Comparison of ENCODE assay signal across 8 mouse cellular contexts in the genomic region with DNA sequence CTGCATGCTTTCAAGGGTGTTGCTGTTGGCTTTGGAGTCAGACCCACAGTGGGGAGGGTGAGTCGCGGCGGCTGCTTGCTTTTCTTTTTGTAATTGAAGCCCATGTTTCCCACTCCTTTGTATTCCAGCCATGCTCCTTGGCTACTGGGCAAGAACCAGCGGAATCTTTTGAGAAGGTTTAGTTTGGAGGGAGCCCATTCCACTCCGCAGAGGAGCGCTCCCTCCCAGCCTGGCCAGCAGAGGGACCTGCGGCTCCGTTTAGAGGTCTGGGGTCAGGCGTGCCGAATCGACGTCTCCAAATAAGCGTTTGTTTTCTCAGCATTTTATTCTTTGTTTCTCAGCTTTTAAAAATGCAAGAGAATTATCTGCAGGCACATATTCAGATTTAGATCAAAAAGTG.
DNase-seq lines count a peak whose midpoint lies in the region; ATAC-seq and TF ChIP-seq lines count a peak whose summit lies in the region.

No protein-coding gene starts in this region.

- peak; percentile 62 for DNase-seq in adrenal gland, postnatal 14 days
- peak; percentile 74 for DNase-seq in heart, postnatal 4 days
- peak; percentile 31 to 52 for DNase-seq in layer of hippocampus, postnatal 25 days (ENCODE audit: extremely low spot score in 1 of 2, low spot score in 1 of 2)
- peak; percentile 26 to 45 for DNase-seq in right cerebral cortex, adult 2 months (ENCODE audit: low spot score in 2 of 2)
- no peak for DNase-seq in T-cell, adult 2 months (ENCODE audit: low spot score)

- H3K4me1 ChIP-seq in embryonic facial prominence, embryonic 15.5 days, result peaks cover 16% of the 10 kb centered on the region
- peaks cover 11% of the 10 kb centered on the region; the same call in 1 of the 2 replicates for H3K4me1 ChIP-seq in lung, embryonic 15.5 days

- H3K9ac ChIP-seq in embryonic facial prominence, embryonic 15.5 days, result no peak overlapping the region
- H3K9ac ChIP-seq in lung, embryonic 15.5 days, result no peak overlapping the region

- H3K4me2 ChIP-seq in embryonic facial prominence, embryonic 15.5 days (replicated peaks), result peak overlapping the region; percentile 59
- H3K4me2 ChIP-seq in lung, embryonic 15.5 days, result peak overlapping the region; percentile 65

- no peaks in the 10 kb centered on the region for H3K79me3 ChIP-seq in C2C12 (ENCODE audit: low read depth)

- no peaks in the 10 kb centered on the region for H3K79me2 ChIP-seq in C2C12 (ENCODE audit: control insufficient read depth, insufficient read depth)

- no peak for ATAC-seq in embryonic facial prominence, embryonic 15.5 days (ENCODE audit: insufficient number of reproducible peaks, low FRiP score, low TSS enrichment, low read depth)
- no peak for ATAC-seq in lung, embryonic 15.5 days (ENCODE audit: borderline replicate concordance, extremely low read depth, low FRiP score, low TSS enrichment)

- no peak overlapping the region for H3K4me3 ChIP-seq in C2C12 (ENCODE audit: insufficient read depth, poor library complexity, severe bottlenecking)
- peak overlapping the region; percentile 34 for H3K4me3 ChIP-seq in embryonic facial prominence, embryonic 15.5 days (replicated peaks)
- peak overlapping the region; percentile 25 for H3K4me3 ChIP-seq in lung, embryonic 15.5 days

- H3K27me3 ChIP-seq in C2C12 (ENCODE audit: control insufficient read depth, insufficient read depth, insufficient read length), result peaks cover 10% of the 10 kb centered on the region
- peaks cover 7% of the 10 kb centered on the region for H3K27me3 ChIP-seq in embryonic facial prominence, embryonic 15.5 days
- H3K27me3 ChIP-seq in lung, embryonic 15.5 days, result peaks cover 8% of the 10 kb centered on the region; the same call in 1 of the 2 replicates

- H3K27ac ChIP-seq in embryonic facial prominence, embryonic 15.5 days (replicated peaks), result no peak overlapping the region
- no peak overlapping the region for H3K27ac ChIP-seq in lung, embryonic 15.5 days

- no peak overlapping the region for H3ac ChIP-seq in C2C12 (ENCODE audit: control insufficient read depth, insufficient read length, low read depth)

- no peaks in the 10 kb centered on the region for H3K36me3 ChIP-seq in C2C12 (ENCODE audit: control insufficient read depth, insufficient read depth)
- H3K36me3 ChIP-seq in embryonic facial prominence, embryonic 15.5 days, result no peaks in the 10 kb centered on the region
- H3K36me3 ChIP-seq in lung, embryonic 15.5 days, result no peaks in the 10 kb centered on the region

- TF ChIP-seq CTCF in C2C12 (IDR thresholded peaks at IDR 0.05; ENCODE audit: control insufficient read depth, insufficient read depth, insufficient read length), result peak; percentile 17

- H3K9me3 ChIP-seq in embryonic facial prominence, embryonic 15.5 days (replicated peaks), result no peaks in the 10 kb centered on the region
- H3K9me3 ChIP-seq in lung, embryonic 15.5 days, result no peaks in the 10 kb centered on the region

- whole genome bisulfite sequencing in embryonic facial prominence, embryonic 15.5 days, result 5% methylated on average over 13 of the region's 13 CpGs
- WGBS in lung, embryonic 15.5 days, result 3% methylated on average over 13 of the region's 13 CpGs

TF ChIP-seq in C2C12, 6 proteins besides CTCF, POLR2A, EP300 and RAD21:
- TF ChIP-seq CEBPB (IDR thresholded peaks at IDR 0.05; ENCODE audit: low read depth), result no peak
- TF ChIP-seq FOSL1 (IDR thresholded peaks at IDR 0.05; ENCODE audit: insufficient read depth, low read length, poor library complexity, severe bottlenecking), result no peak
- TF ChIP-seq MYOG (IDR thresholded peaks at IDR 0.05; ENCODE audit: control insufficient read depth, extremely low read depth, insufficient read length), result no peak
- no peak for TF ChIP-seq MAX (IDR thresholded peaks at IDR 0.05)
- no peak for TF ChIP-seq USF1 (IDR thresholded peaks at IDR 0.05; ENCODE audit: low read depth)
- no peak for TF ChIP-seq MYOD1 (IDR thresholded peaks at IDR 0.05; ENCODE audit: control insufficient read depth, insufficient read length, low read depth)
